Mouse (Mus musculus) intestine, embryonic 14.5 days (tissue): ENCODE measurements around the gene Iqsec1. TPM values are rescaled to one million over a fixed set of nuclear protein-coding genes. Genes with fewer than 3 reads are reported as not detected.

Experiments
- ATAC-seq: fragments of 200-750 bp; cut with Nextera tagmentation; replicated peaks from 2 replicates; pipeline ENCODE4 v1.8.0; 2017; ENCODE audit warnings: low read depth, moderate number of reproducible peaks, moderate TSS enrichment, moderate library complexity; ENCODE audit not compliant: low FRiP score, low TSS enrichment
- DNase-seq: peaks from one replicate; pipeline ENCODE4 v3.0.0-alpha.2; 2018; ENCODE audit warnings: low spot score
- H3K27ac ChIP-seq: fragments of 300-500 bp; sonication (generic); 2 replicates; pipeline ENCODE4 v1.5.1; 2014; ENCODE audit warnings: low read depth, mild to moderate bottlenecking, control low read depth
- H3K27me3 ChIP-seq: fragments of 300-500 bp; sonication (generic); replicated peaks from 2 replicates; pipeline ENCODE4 v1.6.1; 2014; ENCODE audit warnings: low read length, control low read depth; ENCODE audit not compliant: control insufficient read depth, insufficient read depth
- H3K36me3 ChIP-seq: fragments of 300-500 bp; sonication (generic); 2 replicates; pipeline ENCODE4 v1.6.1; 2014; ENCODE audit warnings: low read length, control low read depth; ENCODE audit not compliant: control insufficient read depth, insufficient read depth
- H3K4me1 ChIP-seq: fragments of 300-500 bp; sonication (generic); replicated peaks from 2 replicates; pipeline ENCODE4 v1.6.1; 2014; ENCODE audit warnings: low read length, control low read depth, mixed read lengths; ENCODE audit not compliant: control insufficient read depth, insufficient read depth
- H3K4me2 ChIP-seq: fragments of 300-500 bp; sonication (generic); 2 replicates; pipeline ENCODE4 v1.6.1; 2014; ENCODE audit warnings: low read length
- H3K4me3 ChIP-seq: fragments of 300-500 bp; sonication (generic); 2 replicates; pipeline ENCODE4 v1.5.1; 2014; ENCODE audit warnings: low read depth, low read length, control low read depth, mixed read lengths
- H3K9ac ChIP-seq: fragments of 300-500 bp; sonication (generic); 2 replicates; pipeline ENCODE4 v1.6.1; 2014; ENCODE audit warnings: mild to moderate bottlenecking, low read length
- H3K9me3 ChIP-seq: fragments of 300-500 bp; sonication (generic); 2 replicates; pipeline ENCODE4 v1.6.1; 2016; ENCODE audit warnings: low read length, control low read depth; ENCODE audit not compliant: control insufficient read depth
- WGBS: fragments of 180-500 bp; shearing (Covaris S2); extraction: QIAGEN DNeasy Blood & Tissue Kit; methylation state at CpG from one replicate; pipeline ENCODE4 v1.1.7; 2014; 5-methylcytosine and 5-hydroxymethylcytosine counted together
- polyA plus RNA-seq: library from polyadenylated mRNA; unstranded; fragments of >200 nt; fragmentation: Nextera tagmentation; extraction: Ambion mirVana; gene quantifications from 2 replicates; pipeline ENCODE4 v1.2.1, GENCODE M21; 2014

The Iqsec1 gene
- polyA plus RNA-seq, 1 experiment from 2014 or later, result 13.0 TPM

DNA sequence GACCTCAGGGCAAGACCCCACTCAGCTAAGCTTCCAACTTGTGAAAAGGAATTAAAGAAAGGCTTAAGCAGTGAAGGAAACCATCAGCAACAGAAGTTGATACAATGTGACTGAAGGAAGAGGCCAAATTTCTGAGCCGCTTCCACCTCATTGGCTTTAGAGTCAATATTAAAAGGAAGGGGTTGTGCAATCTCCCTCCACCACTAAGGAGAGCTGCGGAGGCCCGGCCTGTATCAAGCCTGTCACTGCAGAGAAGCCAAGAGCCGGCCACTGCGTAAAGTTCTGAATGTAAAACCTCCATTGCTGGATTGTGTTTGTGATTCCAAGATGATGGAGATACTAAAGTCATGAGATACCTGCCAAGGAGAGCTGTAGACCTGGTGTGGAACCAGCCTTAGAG is 199.0 kb downstream of the Iqsec1 start:
- 85% methylated on average over 5 of the region's 5 CpGs for WGBS
- no peaks in the 10 kb centered on the region for H3K4me1 ChIP-seq
- ATAC-seq, result no peak

DNA sequence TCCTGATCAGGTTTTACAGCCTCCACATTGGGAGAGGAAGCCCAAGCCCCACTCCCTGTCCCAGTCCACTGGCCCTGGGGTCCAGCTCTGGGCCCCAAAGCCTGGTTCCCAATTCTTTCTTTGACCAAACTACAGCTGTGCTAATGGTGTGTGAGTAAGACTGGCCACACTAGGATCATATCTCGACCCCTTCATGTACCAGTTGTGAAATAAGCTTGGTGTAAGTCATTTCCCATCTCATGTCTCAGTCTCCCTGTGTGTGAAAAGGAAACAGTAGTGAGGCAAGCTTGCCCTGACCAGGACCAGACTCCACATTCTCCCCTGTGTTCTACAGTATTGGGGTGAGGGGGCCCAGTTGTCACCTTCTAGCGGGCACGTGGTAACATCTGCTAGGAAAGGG is 200.9 kb downstream of the Iqsec1 start:
- H3K4me2 ChIP-seq, result no peak overlapping the region
- DNase-seq (no peak), ATAC-seq (no peak)
- WGBS, result 90% methylated on average over 3 of the region's 3 CpGs
- H3K27me3 ChIP-seq, result no peaks in the 10 kb centered on the region
- H3K27ac ChIP-seq, result no peak overlapping the region
- no peaks in the 10 kb centered on the region for H3K4me1 ChIP-seq
- no peak overlapping the region for H3K9ac ChIP-seq
- no peak overlapping the region for H3K4me3 ChIP-seq
- no peaks in the 10 kb centered on the region for H3K36me3 ChIP-seq
- H3K9me3 ChIP-seq, result no peaks in the 10 kb centered on the region

More for the DNA sequence above, 199.0 kb downstream of the Iqsec1 start:
- Histone ChIP-seq H3K4me3 (no peak overlapping the region), H3K9me3 (no peaks in the 10 kb centered on the region), H3K4me2 (no peak overlapping the region), H3K36me3 (no peaks in the 10 kb centered on the region), H3K9ac (no peak overlapping the region), H3K27me3 (no peaks in the 10 kb centered on the region), H3K27ac (no peak overlapping the region)
- no peak for DNase-seq

DNA sequence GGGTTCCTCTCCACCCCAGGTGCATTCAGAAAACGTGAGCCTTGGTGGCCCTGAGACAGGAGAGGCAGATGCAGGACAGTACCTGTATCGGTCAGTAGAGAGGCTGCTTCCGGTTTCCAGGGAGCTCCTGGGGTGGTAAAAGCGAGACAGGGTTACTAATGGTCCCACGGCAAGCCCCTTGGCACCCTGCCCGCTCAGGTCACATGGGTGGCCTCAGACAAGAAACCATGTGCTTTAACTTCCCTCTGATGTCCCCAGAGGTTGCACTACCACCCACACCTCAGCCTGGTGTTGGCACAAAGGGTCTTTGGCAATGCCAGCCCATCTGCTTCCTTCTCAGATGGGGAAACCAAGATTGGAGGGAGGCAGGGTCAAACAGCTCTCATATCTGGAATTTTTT is 201.4 kb downstream of the Iqsec1 start:
- H3K27ac ChIP-seq, result no peak overlapping the region
- no peaks in the 10 kb centered on the region for H3K36me3 ChIP-seq
- no peaks in the 10 kb centered on the region for H3K9me3 ChIP-seq
- ATAC-seq (no peak), DNase-seq (no peak)
- no peak overlapping the region for H3K9ac ChIP-seq
- 0 out of 2 replicates have a peak, but pooled peaks cover 3% of the 10 kb centered on the region for H3K4me1 ChIP-seq
- H3K4me2 ChIP-seq, result no peak overlapping the region
- H3K27me3 ChIP-seq, result no peaks in the 10 kb centered on the region
- 67% methylated on average over 6 of the region's 6 CpGs for WGBS
- H3K4me3 ChIP-seq, result no peak overlapping the region

DNA sequence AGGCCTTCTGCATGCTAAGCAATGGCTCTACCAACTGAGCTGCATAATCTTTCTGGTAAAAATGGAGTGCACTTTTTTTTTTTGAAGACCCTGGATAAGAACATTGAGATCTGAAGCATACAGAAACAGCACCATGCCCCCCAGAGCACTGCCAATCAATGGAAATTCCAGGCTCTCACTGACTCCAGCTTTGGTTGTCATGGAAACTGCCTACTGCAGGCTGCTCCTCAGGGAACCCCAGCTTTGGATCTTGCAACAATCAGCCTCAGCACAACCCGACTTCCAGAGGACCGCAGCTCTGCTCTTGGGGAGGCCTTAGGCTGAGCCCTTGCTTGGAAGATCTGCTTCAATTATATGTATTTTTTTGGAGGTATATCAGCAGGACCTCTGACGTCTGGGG is 201.9 kb downstream of the Iqsec1 start:
- Histone ChIP-seq H3K4me1 (0 out of 2 replicates have a peak, but pooled peaks cover 5% of the 10 kb centered on the region), H3K4me3 (no peak overlapping the region), H3K27me3 (no peaks in the 10 kb centered on the region), H3K36me3 (no peaks in the 10 kb centered on the region), H3K4me2 (no peak overlapping the region), H3K27ac (no peak overlapping the region), H3K9ac (no peak overlapping the region), H3K9me3 (no peaks in the 10 kb centered on the region)
- WGBS, result 53% methylated on average over 3 of the region's 3 CpGs
- ATAC-seq, result no peak
- no peak for DNase-seq

DNA sequence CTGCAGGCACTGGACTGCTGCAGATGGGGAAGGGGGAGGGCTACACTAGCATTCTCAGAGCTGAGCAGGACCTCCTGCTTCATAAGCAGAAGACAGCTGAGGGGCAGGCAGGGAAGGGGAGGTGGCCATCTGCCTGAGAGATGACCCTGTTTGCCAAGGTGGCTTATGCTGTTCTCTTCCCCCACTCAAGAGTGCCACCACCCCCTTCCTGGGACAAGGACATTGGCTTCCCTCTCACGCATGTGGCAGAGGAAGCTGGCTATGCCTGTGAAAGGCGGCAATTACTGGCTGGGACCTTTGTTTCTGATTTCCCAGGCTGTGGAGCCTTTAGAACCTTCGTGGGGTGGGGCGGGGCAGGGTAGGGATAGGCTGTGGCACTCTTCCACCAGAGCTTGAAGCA is 204.5 kb downstream of the Iqsec1 start:
- Histone ChIP-seq H3K9me3 (no peaks in the 10 kb centered on the region), H3K4me2 (no peak overlapping the region), H3K27ac (no peak overlapping the region), H3K4me1 (0 out of 2 replicates have a peak, but pooled peaks cover 5% of the 10 kb centered on the region), H3K36me3 (no peaks in the 10 kb centered on the region), H3K9ac (no peak overlapping the region), H3K4me3 (no peak overlapping the region), H3K27me3 (no peaks in the 10 kb centered on the region)
- DNase-seq (no peak), ATAC-seq (no peak)
- WGBS, result 61% methylated on average over 4 of the region's 4 CpGs

DNA sequence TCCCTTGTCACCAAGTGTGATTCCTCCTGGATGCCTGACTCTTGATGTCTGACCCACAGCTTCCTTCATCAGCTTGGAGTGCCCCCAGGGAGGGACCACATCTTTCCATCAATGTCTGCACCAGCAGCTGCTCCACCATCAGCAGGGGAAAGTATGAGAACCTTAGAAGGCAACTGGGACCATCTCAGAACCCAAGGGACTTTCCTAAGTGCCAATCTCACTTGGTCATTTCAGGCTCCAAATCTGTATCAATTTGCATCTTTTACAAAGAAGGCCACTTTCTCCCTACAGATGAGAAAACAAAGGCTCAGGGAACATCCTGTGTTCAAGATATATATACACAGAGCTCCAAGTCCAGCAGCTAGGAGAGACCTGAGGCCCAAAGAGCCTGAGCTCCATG is 205.3 kb downstream of the Iqsec1 start:
- Histone ChIP-seq H3K27me3 (no peaks in the 10 kb centered on the region), H3K4me1 (0 out of 2 replicates have a peak, but pooled peaks cover 5% of the 10 kb centered on the region), H3K9me3 (no peaks in the 10 kb centered on the region), H3K36me3 (no peaks in the 10 kb centered on the region), H3K4me2 (no peak overlapping the region), H3K4me3 (no peak overlapping the region), H3K9ac (no peak overlapping the region), H3K27ac (no peak overlapping the region)
- no peak for DNase-seq
- no peak for ATAC-seq

DNA sequence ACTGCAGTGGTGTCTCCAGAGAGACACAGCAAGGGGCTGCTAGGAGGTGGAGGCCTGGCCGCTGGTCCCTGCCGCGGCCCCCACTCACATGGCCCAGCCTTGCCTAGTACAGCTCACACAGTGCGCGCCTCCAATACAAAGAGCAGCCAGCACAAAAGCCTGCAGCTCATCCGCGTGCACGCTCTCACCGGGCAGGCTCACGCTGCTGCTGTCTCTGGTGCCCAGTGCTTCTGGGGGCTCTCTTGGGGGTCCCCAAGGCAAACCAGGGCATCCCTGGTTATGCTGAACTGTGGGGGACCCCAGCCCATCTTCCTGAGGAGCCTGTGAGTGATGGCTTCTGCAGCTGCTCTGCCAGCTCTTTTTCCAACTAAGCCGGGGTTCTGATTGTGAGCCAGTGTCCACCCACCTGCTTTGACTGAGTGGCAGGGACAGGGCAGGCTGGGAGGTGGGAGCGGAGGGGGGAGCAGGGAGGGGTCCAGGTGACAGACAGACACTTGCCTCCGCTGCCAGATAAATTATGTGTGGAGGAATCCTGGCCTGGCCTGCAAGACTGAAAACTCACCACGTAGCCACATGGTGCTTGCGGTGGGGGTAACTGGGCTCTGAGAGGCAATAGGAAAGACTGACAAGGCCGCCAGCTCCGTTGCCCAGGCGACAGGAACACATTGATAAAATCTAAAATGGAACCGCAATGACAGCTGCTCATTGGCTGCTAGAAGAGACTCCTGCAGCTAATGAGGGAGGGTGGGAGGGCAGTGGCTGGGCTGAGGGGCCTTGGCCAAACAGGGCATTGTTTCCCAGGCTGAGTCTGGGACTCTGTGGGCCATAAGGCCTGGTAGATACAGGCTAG is 206.3 kb downstream of the Iqsec1 start:
- no peaks in the 10 kb centered on the region for H3K36me3 ChIP-seq
- no peaks in the 10 kb centered on the region for H3K9me3 ChIP-seq
- DNase-seq, result no peak
- no peak overlapping the region for H3K27ac ChIP-seq
- H3K4me3 ChIP-seq, result no peak overlapping the region
- no peak overlapping the region for H3K9ac ChIP-seq
- H3K4me1 ChIP-seq, result 0 out of 2 replicates have a peak, but pooled peaks cover 5% of the 10 kb centered on the region
- H3K4me2 ChIP-seq, result no peak overlapping the region
- 40% methylated on average over 19 of the region's 19 CpGs for WGBS
- peak; percentile 61 for ATAC-seq
- H3K27me3 ChIP-seq, result no peaks in the 10 kb centered on the region

DNA sequence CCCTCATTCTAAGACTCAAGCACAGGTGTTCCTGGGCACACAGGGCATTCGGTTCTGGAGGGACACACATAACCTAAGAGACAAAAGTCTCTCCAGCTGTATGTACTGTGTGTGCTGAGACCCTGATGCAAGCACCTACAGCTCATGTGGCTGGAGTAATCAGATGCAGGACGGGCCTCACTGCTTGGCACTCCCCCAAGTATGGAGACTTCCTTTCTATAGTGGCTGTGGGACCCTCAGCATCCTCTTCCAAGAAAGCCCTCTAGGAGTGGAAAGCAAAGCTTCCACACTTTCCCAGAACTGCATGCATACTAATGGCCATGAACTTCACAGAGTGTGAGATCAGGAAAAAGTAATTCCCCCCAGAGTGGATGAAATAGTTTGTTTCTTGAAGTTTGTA is 208.0 kb downstream of the Iqsec1 start:
- H3K4me2 ChIP-seq, result no peak overlapping the region
- no peak overlapping the region for H3K4me3 ChIP-seq
- H3K27ac ChIP-seq, result no peak overlapping the region
- no peaks in the 10 kb centered on the region for H3K36me3 ChIP-seq
- WGBS, result 66% methylated on average over 2 of the region's 2 CpGs
- H3K9me3 ChIP-seq, result no peaks in the 10 kb centered on the region
- DNase-seq (no peak), ATAC-seq (no peak)
- H3K4me1 ChIP-seq, result 0 out of 2 replicates have a peak, but pooled peaks cover 5% of the 10 kb centered on the region
- H3K27me3 ChIP-seq, result no peaks in the 10 kb centered on the region
- H3K9ac ChIP-seq, result no peak overlapping the region

DNA sequence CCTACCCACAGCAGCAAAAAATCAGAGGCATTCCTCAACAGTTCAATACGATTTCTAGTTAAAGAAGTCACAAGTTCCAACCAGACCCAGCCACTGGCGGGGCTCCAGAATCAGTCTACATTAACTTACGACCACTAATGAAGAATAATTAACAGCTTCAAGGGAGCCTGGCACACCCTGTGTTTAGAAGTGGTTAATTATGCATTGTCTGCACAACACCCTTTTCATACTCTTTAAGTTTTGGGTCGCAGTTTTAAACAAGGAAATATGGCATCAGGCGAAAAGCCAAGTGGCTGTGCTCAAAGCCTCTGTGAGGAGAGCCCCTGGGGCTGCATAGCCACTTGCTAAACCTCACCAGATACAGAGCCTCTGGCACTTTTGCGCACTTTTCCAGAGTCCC is 209.6 kb downstream of the Iqsec1 start:
- no peak for DNase-seq
- no peaks in the 10 kb centered on the region for H3K9me3 ChIP-seq
- H3K27me3 ChIP-seq, result no peaks in the 10 kb centered on the region
- no peak for ATAC-seq
- H3K36me3 ChIP-seq, result no peaks in the 10 kb centered on the region
- H3K4me1 ChIP-seq, result 0 out of 2 replicates have a peak, but pooled peaks cover 5% of the 10 kb centered on the region
- no peak overlapping the region for H3K4me2 ChIP-seq
- H3K9ac ChIP-seq, result no peak overlapping the region
- H3K27ac ChIP-seq, result no peak overlapping the region
- no peak overlapping the region for H3K4me3 ChIP-seq
- WGBS, result 67% methylated on average over 6 of the region's 6 CpGs
